Mouse (Mus musculus): ENCODE measurements around the gene Six6.

Six6 gene

GRCm38 (mm10) chr12:72939616-72940015 is at the start of gene Six6:
Six6 (plus strand) TSS chr12:72939892.
- DNase-seq (ENCODE audit: low spot score), result peak; percentile 53

GRCm38 (mm10) chr12:72917159-72917993 is 22.3 kb upstream of the Six6 start:
- peak; percentile 77 for DNase-seq (ENCODE audit: low spot score)

- DNase-seq (ENCODE audit: low spot score), result no peak
Observed at GRCm38 (mm10) chr12:72936751-72937150, 2.9 kb upstream of the Six6 start.

GRCm38 (mm10) chr12:72937537-72938120 is 2.1 kb upstream of the Six6 start:
- DNase-seq (ENCODE audit: low spot score), result no peak

GRCm38 (mm10) chr12:72938176-72938575 is 1.5 kb upstream of the Six6 start:
- DNase-seq (ENCODE audit: low spot score), result no peak

DNA sequence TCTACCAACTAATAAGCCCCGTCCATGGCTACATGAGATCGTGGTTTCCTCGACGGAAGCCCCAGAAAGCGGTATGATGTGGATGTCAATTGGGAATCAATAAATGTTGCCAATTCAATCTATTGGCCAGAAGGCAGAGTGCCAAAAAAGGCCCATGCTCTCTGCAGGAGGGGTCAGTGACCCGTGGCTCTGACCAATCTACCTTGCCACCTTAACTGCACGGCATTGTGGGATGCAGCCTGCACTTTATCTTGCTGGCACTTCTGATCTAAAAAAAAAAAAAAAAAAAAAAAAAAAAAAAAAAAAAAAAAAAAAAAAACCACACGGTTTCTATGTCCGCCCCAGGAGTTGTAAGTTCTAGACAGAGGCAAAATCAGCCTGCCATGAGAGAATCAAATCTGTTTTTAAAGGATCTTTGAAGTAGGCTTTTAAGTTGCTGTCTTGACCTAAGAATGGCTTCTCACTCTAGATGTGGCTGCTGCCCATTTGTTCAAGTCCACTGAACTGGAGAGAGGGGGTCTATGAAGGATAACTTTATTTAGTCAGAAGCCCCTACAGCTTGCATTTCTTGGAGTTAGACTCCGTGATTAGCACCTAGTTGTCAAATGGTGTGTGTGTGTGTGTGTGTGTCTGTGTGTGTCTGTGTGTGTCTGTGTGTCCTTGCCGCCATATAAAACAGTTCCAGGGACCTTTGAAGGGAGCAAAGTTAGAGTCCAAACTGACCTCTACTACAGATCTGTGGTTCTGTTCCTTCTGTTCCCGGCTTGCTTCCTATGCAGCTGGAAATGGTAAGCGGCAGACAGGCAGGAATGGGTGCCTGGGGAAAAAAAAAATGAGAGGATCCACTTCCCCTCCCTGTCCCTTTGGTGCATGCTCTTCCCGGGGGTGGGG is 847 bp upstream of the Six6 start:
- DNase-seq (ENCODE audit: low spot score), result no peak

DNA sequence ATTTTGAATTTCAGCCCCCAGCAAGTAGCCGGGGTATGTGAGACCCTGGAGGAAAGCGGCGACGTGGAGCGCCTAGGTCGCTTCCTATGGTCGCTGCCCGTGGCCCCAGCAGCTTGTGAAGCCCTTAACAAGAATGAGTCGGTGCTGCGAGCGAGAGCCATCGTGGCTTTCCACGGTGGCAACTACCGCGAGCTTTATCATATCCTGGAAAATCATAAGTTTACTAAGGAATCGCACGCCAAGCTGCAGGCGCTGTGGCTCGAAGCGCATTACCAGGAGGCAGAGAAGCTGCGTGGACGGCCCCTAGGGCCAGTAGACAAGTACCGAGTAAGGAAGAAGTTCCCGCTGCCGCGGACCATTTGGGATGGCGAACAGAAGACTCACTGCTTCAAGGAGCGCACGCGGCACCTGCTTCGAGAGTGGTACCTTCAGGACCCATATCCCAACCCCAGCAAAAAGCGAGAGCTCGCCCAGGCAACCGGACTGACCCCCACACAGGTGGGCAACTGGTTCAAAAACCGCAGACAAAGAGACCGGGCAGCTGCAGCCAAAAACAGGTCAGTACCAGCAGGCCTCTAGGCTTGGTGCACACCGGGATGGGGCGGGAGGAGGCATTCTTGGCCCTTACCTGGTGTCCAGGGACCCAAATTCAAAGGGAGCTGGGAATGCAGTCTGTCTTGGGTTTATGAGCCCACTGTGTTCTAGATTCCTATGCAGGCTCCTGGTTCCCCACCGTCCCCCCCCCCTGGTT is 554 bp downstream of the Six6 start, which contains the start of gene 4930447C04Rik:
TSS of gene 4930447C04Rik (minus strand) at position 704 of the 751 bp plus-strand sequence.
- DNase-seq (ENCODE audit: low spot score), result no peak

- DNase-seq (ENCODE audit: low spot score), result no peak
Observed at GRCm38 (mm10) chr12:72940822-72941397, 1.2 kb downstream of the Six6 start.

- DNase-seq (ENCODE audit: low spot score), result no peak
Observed at GRCm38 (mm10) chr12:72941398-72942051, 1.8 kb downstream of the Six6 start.

- DNase-seq (ENCODE audit: low spot score), result no peak
Observed at GRCm38 (mm10) chr12:72942171-72942570, 2.5 kb downstream of the Six6 start.

DNA sequence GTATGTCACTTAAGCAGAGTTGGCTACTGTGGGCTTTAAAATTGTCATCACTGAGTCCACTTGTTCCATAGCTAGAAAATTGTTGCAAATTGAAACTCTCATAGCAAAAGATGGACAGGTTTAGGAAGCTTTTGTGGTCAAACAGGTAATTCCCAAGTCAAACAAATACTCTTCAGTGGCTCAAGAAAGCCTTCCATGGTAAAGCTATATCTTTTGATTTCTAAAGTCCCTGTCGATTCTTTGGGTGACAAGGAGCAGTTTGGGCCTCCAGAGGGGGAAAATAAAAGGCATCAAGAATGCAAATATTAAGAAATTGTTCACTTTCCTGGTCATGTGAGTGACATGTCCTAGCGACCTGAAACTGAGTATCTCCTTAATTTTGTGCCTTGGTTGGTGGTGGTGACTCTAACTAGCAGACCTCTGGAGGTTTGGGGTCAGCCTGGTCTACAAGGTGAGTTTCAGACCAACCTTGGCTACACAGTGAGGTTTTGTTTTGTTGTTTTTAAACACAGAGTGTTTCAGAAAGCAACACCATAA is 4.0 kb downstream of the Six6 start:
- no peak for DNase-seq (ENCODE audit: low spot score)

DNA sequence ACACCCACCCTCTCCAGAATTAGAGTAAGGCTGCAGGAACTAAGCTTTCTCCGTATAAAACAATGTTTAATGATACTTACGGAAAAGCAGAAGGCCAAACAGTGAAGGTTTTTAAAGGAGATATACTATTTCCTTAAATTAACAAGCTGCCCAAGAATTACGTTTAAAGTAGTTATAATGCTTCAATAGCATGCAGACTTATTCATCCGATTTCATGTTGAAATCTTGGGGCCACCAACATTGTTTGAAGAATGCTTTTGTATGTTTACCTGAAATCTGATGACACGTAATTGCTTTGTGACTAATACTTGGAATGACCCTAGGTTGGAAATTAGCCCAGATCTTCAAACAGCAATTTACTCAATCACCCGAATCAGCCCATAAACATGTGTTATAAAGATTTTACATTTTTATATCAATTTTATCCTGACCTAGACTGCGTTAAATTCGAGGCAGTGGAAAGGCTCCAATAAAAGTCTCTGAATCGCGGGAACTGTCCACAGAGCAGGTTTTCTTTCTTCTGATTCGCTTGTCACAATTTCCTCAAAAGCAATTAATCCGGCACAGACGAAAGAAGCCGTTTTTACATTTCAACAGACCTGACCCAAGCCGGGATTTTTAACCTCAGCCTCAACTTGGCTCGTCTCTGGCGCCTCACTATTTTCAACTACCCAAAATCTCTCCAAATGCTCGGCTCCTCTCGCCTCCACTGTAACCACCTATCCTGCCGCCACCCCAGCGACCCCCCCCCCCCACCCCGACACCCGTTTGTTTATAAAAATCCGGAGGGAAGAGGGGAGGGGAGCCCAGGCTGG is 4.9 kb downstream of the Six6 start:
- DNase-seq (ENCODE audit: low spot score), result no peak

DNA sequence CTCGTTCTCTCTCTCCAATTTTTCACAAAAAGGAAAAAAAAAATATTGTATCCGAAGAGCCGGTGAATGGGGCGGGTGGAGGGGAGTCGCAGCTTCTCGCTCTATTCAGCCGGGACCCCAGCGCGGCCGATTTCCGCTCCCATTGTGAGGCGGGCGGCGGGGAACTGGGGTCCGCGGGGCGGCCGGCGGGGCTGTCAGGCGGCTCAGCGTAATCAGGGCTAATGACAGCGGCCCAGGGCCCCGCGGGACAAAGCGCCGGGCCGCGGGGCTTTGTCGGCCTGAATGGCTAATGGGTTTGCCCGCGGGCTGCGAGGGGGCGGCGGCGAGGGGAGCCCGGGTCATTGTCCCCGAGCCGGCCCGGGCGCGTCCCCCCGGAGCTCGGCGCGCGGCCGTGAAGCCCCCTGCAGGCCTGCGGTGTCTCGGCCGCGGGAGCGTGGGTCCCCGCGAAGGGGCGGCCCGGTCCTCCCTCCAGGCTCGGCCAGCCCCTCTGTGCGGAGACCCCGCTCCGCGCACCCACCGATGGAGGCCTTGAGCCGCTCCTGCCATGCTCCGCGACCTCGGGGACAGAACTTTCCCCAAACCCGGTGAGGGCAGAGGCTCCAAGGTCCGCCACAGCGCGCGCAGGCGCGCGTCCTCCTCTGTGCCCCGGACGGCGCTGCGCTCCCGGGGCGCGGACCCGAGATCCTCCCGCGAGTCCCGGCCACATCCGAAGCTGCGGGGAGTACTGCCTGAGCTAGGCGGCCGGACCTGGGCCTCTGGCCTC is 5.8 kb downstream of the Six6 start:
- DNase-seq (ENCODE audit: low spot score), result no peak

DNA sequence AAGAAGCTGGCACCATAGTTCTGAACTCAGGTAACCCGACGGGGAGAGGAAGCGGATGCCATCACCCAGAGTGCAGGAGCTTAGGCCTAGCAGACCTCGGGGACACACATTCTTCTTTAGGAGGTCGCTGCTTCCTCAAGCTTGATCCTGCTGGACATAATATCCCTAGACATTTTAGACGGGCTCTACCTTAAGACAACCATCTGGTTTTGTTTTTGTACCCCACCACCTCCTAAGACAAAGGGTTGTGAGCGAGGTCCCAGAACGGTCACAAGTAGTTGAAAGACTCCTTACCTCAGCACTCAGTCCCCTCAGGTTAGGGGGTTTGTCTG is 6.3 kb downstream of the Six6 start:
- no peak for DNase-seq (ENCODE audit: low spot score)

DNA sequence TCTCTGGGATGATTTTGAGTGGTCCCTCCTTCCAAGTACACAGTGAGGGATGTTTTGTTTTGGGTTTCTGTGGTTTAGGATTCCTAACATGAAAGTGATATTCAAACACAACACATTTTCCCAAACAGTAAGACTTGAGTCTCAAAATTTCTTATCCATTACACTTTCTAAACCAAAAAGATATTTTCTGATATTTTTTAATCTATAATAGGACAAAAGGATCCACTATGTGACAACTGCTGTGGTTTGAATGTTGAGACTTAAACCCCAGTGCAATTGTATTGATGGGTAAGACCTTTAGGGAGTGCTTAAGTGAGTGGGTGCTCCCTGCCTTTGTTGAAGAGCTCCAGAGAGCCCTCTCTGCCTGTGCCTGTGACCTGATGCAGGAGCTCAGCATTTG is 7.1 kb downstream of the Six6 start:
- DNase-seq (ENCODE audit: low spot score), result no peak

DNA sequence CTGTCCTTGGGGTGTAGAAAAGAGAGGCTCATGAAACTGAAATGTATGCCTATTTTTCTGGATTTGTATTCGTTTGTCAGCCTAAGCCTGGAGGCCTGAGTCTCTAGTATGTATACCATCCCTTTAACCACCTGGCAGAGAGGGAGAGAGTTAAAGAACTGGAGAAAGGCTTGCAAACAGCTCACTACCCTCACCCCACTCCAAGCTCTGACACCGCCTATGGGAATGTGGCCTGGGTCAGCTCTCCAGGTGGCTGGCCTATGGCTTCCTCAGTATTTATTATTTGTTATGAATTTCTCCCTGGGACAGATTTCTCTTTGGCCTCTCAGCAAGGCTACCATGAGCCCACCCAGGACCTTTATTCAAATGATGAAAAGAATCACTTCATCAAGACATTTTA is 7.6 kb downstream of the Six6 start:
- DNase-seq (ENCODE audit: low spot score), result no peak

GRCm38 (mm10) chr12:72953089-72953488 is 13.4 kb downstream of the Six6 start:
- DNase-seq (ENCODE audit: low spot score), result no peak

DNA sequence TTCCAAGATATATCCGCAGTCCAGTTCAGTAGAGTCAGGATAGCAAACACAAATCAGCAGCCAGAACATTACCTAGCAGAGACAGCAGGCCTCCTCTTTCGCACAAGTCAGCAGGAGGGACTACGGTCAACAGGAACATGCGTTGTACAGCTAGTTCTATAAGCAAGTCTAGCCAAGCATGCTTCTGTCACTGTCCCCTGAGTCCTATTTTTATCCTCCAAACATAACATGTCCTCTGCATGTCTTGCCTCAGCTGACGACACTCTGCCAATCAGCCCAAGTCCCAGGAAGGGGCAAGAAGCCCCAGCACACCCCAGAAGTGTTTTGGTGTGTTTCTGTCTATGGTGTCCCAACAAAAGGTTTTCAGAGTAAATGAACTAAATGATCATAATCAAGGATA is 14.2 kb downstream of the Six6 start:
- DNase-seq (ENCODE audit: low spot score), result no peak

- DNase-seq (ENCODE audit: low spot score), result no peak
Observed at GRCm38 (mm10) chr12:72954906-72955305, 15.2 kb downstream of the Six6 start.

Measured in testis, postnatal 10 days (tissue).